Mouse (Mus musculus): ENCODE results near the gene Ap3d1. TPM values are rescaled to one million over a fixed set of nuclear protein-coding genes. Genes with fewer than 3 reads are reported as not detected.

The Ap3d1 gene
- total and polyA plus RNA-seq, 2 experiments from 2014 or later = 87.7 to 176 TPM

DNA sequence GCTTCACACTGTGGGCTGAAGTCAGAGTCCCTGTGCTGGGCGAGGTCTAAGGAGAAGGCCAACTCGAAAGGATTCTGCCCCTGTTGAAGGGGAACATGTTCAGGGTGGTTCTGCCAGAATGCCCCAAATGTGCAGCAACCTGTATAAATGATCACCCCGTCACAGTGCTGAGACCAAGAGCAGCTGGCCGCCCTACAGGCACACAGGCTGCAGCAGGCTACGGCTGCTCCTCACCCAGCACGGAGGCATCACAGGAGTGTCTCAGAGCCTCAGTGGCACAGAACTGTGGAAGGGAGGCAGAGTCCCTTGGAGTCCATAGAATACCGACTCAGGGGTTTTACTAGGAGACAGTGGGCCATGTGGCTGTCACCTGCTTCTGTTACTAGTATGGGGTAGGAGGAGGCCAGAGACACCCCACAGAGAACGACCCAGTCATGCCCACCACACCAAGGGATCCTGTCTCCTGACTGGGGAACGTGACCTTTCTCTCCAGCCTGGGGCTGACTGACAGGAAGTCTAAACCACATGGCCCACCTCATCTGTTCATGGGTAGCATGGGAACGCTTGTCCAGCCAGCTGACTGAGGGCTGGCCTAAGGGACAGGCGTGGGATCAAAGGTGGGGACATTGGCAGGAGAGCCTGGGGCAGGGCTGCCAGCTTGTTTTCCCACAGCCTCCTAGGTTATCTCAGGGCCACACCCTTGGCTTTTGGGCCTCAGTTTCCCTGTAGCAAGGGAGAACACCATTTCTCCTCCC, 70.0 kb downstream of the Ap3d1 start:
- TF ChIP-seq CTCF (IDR thresholded peaks at IDR 0.05; ENCODE audit: low read depth) = no peak
- Histone ChIP-seq H3K36me3 (ENCODE audit: insufficient read depth) (peaks cover 45% of the 10 kb centered on the region), H3K4me2 (ENCODE audit: low read depth) (no peak overlapping the region), H3K27me3 (ENCODE audit: insufficient read depth, low read length) (no peaks in the 10 kb centered on the region), H3K27ac (ENCODE audit: low read depth, low read length) (no peak overlapping the region), H3K9ac (no peak overlapping the region), H3K9me3 (ENCODE audit: low read length) (no peaks in the 10 kb centered on the region), H3K4me3 (ENCODE audit: low read depth, low read length) (no peak overlapping the region), H3K4me1 (ENCODE audit: insufficient read depth) (peaks cover 16% of the 10 kb centered on the region)
- 90% methylated on average over 11 of the region's 11 CpGs for WGBS
- no peak for DNase-seq
- no peak for ATAC-seq

- TF ChIP-seq CTCF (IDR thresholded peaks at IDR 0.05; ENCODE audit: low read depth) = no peak
- H3K9ac ChIP-seq = no peak overlapping the region
- WGBS = 96% methylated on average over 4 of the region's 4 CpGs
- DNase-seq (no peak), ATAC-seq (no peak)
- H3K27ac ChIP-seq (ENCODE audit: low read depth, low read length) = no peak overlapping the region
- H3K9me3 ChIP-seq (ENCODE audit: low read length) = no peaks in the 10 kb centered on the region
- no peaks in the 10 kb centered on the region for H3K27me3 ChIP-seq (ENCODE audit: insufficient read depth, low read length)
- H3K36me3 ChIP-seq (ENCODE audit: insufficient read depth) = peaks cover 54% of the 10 kb centered on the region
- no peak overlapping the region for H3K4me3 ChIP-seq (ENCODE audit: low read depth, low read length)
- H3K4me1 ChIP-seq (ENCODE audit: insufficient read depth) = peaks cover 15% of the 10 kb centered on the region
- no peak overlapping the region for H3K4me2 ChIP-seq (ENCODE audit: low read depth)
Observed at GRCm38 (mm10) chr10:80671251-80671650, 70.8 kb downstream of the Ap3d1 start.

GRCm38 (mm10) chr10:80670531-80670930, 71.5 kb downstream of the Ap3d1 start:
- Histone ChIP-seq H3K36me3 (ENCODE audit: insufficient read depth) (peaks cover 61% of the 10 kb centered on the region), H3K27ac (ENCODE audit: low read depth, low read length) (no peak overlapping the region), H3K4me1 (ENCODE audit: insufficient read depth) (peaks cover 15% of the 10 kb centered on the region), H3K4me2 (ENCODE audit: low read depth) (no peak overlapping the region), H3K4me3 (ENCODE audit: low read depth, low read length) (no peak overlapping the region), H3K9ac (no peak overlapping the region), H3K9me3 (ENCODE audit: low read length) (no peaks in the 10 kb centered on the region), H3K27me3 (ENCODE audit: insufficient read depth, low read length) (no peaks in the 10 kb centered on the region)
- DNase-seq = no peak
- WGBS = 86% methylated on average over 2 of the region's 2 CpGs
- TF ChIP-seq CTCF (IDR thresholded peaks at IDR 0.05; ENCODE audit: low read depth) = no peak
- ATAC-seq = no peak

- H3K4me1 ChIP-seq (ENCODE audit: insufficient read depth) = peaks cover 14% of the 10 kb centered on the region
- no peak for DNase-seq
- H3K27me3 ChIP-seq (ENCODE audit: insufficient read depth, low read length) = no peaks in the 10 kb centered on the region
- no peak overlapping the region for H3K27ac ChIP-seq (ENCODE audit: low read depth, low read length)
- TF ChIP-seq CTCF (IDR thresholded peaks at IDR 0.05; ENCODE audit: low read depth) = no peak
- H3K36me3 ChIP-seq (ENCODE audit: insufficient read depth) = peaks cover 65% of the 10 kb centered on the region
- ATAC-seq = no peak
- 91% methylated on average over 7 of the region's 7 CpGs for WGBS
- H3K4me3 ChIP-seq (ENCODE audit: low read depth, low read length) = no peak overlapping the region
- no peak overlapping the region for H3K4me2 ChIP-seq (ENCODE audit: low read depth)
- no peak overlapping the region for H3K9ac ChIP-seq
- no peaks in the 10 kb centered on the region for H3K9me3 ChIP-seq (ENCODE audit: low read length)
Observed at GRCm38 (mm10) chr10:80669737-80670485, 72.2 kb downstream of the Ap3d1 start.

DNA sequence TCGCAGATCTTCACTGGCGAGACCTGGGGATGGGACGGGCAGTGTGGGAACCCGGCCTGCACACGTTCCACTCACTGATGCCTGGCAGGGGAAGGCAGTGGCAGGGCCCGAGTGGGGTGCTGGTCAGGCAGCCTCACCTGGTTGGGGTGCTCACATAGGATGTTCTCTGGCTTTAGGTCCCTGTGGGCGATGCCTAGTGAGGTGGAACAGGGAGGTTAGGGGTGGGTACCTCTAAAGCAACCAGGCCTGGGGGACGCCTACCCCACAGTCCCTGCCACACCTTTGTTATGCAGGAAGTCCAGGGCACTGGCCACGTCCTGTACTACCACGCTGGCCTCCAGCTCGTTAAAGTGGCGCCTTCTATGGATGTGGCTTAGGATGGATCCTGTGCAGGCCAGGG, 73.0 kb downstream of the Ap3d1 start:
- ATAC-seq (no peak), DNase-seq (no peak)
- Histone ChIP-seq H3K4me1 (ENCODE audit: insufficient read depth) (peaks cover 5% of the 10 kb centered on the region), H3K27me3 (ENCODE audit: insufficient read depth, low read length) (no peaks in the 10 kb centered on the region), H3K36me3 (ENCODE audit: insufficient read depth) (peaks cover 65% of the 10 kb centered on the region), H3K9me3 (ENCODE audit: low read length) (no peaks in the 10 kb centered on the region), H3K9ac (no peak overlapping the region), H3K27ac (ENCODE audit: low read depth, low read length) (no peak overlapping the region), H3K4me2 (ENCODE audit: low read depth) (no peak overlapping the region), H3K4me3 (ENCODE audit: low read depth, low read length) (no peak overlapping the region)
- TF ChIP-seq CTCF (IDR thresholded peaks at IDR 0.05; ENCODE audit: low read depth) = no peak
- WGBS = 89% methylated on average over 12 of the region's 12 CpGs

- DNase-seq = no peak
- H3K4me1 ChIP-seq (ENCODE audit: insufficient read depth) = peaks cover under 1% of the 10 kb centered on the region; the same call in 1 of the 2 replicates
- H3K4me3 ChIP-seq (ENCODE audit: low read depth, low read length) = no peak overlapping the region
- no peaks in the 10 kb centered on the region for H3K9me3 ChIP-seq (ENCODE audit: low read length)
- no peak overlapping the region for H3K4me2 ChIP-seq (ENCODE audit: low read depth)
- H3K36me3 ChIP-seq (ENCODE audit: insufficient read depth) = peaks cover 65% of the 10 kb centered on the region
- whole genome bisulfite sequencing = 82% methylated on average over 11 of the region's 11 CpGs
- no peak overlapping the region for H3K9ac ChIP-seq
- H3K27me3 ChIP-seq (ENCODE audit: insufficient read depth, low read length) = no peaks in the 10 kb centered on the region
- no peak overlapping the region for H3K27ac ChIP-seq (ENCODE audit: low read depth, low read length)
- TF ChIP-seq CTCF (IDR thresholded peaks at IDR 0.05; ENCODE audit: low read depth) = no peak
- no peak for ATAC-seq
Observed at GRCm38 (mm10) chr10:80668614-80669013, 73.5 kb downstream of the Ap3d1 start.

DNA sequence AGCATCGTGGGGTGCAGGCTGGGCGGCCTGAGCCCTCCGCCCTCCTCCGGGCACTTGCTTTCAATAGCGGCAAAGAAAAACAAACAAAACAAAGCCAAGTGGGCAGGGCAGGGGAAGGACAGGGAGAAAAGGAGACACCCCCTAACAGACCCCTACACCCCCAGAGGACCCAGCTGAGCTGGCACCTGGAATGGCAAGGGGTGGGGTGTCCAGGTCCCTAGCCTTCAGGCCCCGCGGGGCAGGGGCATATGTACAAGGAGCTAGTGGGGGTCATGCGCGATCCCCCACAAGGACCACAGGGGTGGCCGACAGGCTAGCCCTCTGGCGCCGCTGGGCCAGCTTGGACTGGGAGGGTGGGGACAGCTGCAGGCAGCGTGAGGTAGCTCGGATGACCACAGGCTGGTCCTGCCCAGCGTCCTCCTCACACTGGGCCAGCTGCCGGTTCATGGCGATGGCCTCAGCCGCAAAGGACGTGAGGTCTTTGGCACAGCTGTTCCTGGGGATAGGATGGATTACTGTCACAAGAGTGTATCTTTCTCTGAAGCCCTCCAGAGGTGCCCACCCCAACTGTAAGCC, 75.1 kb downstream of the Ap3d1 start:
- peaks cover 65% of the 10 kb centered on the region for H3K36me3 ChIP-seq (ENCODE audit: insufficient read depth)
- ATAC-seq (no peak), DNase-seq (no peak)
- TF ChIP-seq CTCF (IDR thresholded peaks at IDR 0.05; ENCODE audit: low read depth) = no peak
- no peak overlapping the region for H3K4me3 ChIP-seq (ENCODE audit: low read depth, low read length)
- no peak overlapping the region for H3K4me2 ChIP-seq (ENCODE audit: low read depth)
- H3K27ac ChIP-seq (ENCODE audit: low read depth, low read length) = no peak overlapping the region
- H3K9ac ChIP-seq = no peak overlapping the region
- no peaks in the 10 kb centered on the region for H3K9me3 ChIP-seq (ENCODE audit: low read length)
- no peaks in the 10 kb centered on the region for H3K4me1 ChIP-seq (ENCODE audit: insufficient read depth)
- no peaks in the 10 kb centered on the region for H3K27me3 ChIP-seq (ENCODE audit: insufficient read depth, low read length)
- 82% methylated on average over 19 of the region's 19 CpGs for WGBS

Data from forebrain, postnatal 0 days (tissue).